Mouse (Mus musculus): ENCODE measurements around the gene Cdk2ap1. TPM values are rescaled to one million over a fixed set of nuclear protein-coding genes. Genes with fewer than 3 reads are reported as not detected.
"Not testable (repeated sequence)": the region's sequence is repeated elsewhere in the genome, so short reads cannot be mapped to it uniquely, and the experiment has no call there.

Cdk2ap1 gene
- total RNA-seq (2021), result 100 to 1,000 TPM; 191 to 204 TPM
- long read RNA-seq, experiment 1, transcript Cdk2ap1-204 (4 exons, 1,286 nt), result minor isoform, 5 of 164 reads
- long read RNA-seq, experiment 1, transcript Cdk2ap1-201 (4 exons, 1,315 nt), result major isoform, 135 of 164 reads
- long read RNA-seq, experiment 1, partial matches to known transcripts, result 4 of 164 reads
- long read RNA-seq, experiment 1, other reads (novel, unspliced or antisense), result 12 of 164 reads
- long read RNA-seq, experiment 2, transcript Cdk2ap1-203 (3 exons, 715 nt), result minor isoform, 16 of 195 reads
- long read RNA-seq, experiment 2, transcript Cdk2ap1-204 (4 exons, 1,286 nt), result minor isoform, 9 of 195 reads
- long read RNA-seq, experiment 2, transcript Cdk2ap1-201 (4 exons, 1,315 nt), result major isoform, 152 of 195 reads
- long read RNA-seq, experiment 2, partial matches to known transcripts, result 0 of 195 reads
- long read RNA-seq, experiment 2, other reads (novel, unspliced or antisense), result 16 of 195 reads

DNA sequence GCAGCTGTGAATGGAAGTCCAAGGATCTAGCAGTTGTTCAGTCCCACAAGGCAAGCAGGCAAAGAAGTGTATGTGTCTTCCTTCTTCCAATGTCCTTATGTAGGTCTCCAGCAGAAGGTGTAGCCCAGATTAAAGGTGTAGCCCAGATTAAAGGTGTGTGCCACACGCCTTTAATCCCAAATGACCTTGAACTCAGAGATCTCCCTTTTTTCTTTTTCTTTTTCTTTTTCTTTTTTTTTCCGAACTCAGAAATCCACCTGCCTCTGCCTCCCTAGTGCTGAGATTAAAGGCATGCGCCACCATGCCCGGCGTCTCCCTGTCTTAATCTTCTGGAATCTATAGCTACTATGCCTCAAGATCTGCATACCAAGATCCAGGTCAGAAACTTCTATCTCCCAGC is at the start of gene Cdk2ap1:
TSS of gene Cdk2ap1 (minus strand) at position 101 of the 400 bp plus-strand sequence.
- DNase-seq (ENCODE audit: low spot score in 2 of 2), result not testable (repeated sequence)

- no peak for DNase-seq (ENCODE audit: low spot score in 2 of 2)
Observed at GRCm38 (mm10) chr5:124412163-124412562, 49.3 kb upstream of the Cdk2ap1 start.

- DNase-seq (ENCODE audit: low spot score in 2 of 2), result no peak
Observed at GRCm38 (mm10) chr5:124410808-124411207, 47.9 kb upstream of the Cdk2ap1 start.

DNA sequence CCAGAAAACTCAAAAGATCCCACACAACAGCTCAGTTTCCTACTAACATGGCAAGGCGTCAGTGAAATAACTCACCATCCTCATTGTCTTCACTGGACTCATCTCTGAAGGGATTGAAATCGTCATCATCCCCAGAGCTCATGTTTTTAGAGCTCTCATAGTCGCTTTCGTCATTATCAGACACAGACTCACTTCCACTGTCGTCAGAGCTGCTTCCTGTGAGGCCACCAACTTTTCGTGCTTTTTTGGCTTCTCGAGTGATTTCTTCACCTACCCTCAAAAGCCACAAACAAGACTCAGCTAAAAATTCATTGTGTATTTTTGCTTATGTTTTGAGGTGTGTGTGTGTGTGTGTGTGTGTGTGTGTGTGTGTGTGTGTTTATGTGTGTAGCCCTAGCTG is 30.8 kb upstream of the Cdk2ap1 start:
- DNase-seq (ENCODE audit: low spot score in 2 of 2), result no peak

GRCm38 (mm10) chr5:124392412-124392811 is 29.5 kb upstream of the Cdk2ap1 start:
- no peak for DNase-seq (ENCODE audit: low spot score in 2 of 2)

- no peak for DNase-seq (ENCODE audit: low spot score in 2 of 2)
Observed at GRCm38 (mm10) chr5:124387932-124388331, 25.1 kb upstream of the Cdk2ap1 start.

- DNase-seq (ENCODE audit: low spot score in 2 of 2), result no peak
Observed at GRCm38 (mm10) chr5:124380121-124380520, 17.2 kb upstream of the Cdk2ap1 start.

DNA sequence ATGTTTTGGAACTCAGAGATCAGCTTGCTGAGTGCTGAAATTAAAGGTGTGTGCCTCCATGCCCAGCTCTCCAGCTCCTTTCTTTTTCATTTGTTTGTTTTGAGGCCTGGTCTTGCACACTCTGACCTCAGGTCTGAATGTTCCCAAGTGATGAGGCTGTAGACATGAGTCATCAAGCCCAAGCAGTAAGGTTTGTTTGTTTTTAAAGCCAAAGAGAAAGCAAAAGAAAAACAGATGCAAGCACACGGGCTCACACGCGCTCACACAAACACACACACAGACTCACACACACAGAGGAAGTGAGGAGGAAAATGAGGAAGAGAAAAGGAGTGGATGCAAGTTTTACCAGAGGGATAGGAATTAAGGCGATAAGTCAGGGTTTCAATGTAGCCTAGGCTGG is 14.3 kb upstream of the Cdk2ap1 start:
- DNase-seq (ENCODE audit: low spot score in 2 of 2), result no peak

DNA sequence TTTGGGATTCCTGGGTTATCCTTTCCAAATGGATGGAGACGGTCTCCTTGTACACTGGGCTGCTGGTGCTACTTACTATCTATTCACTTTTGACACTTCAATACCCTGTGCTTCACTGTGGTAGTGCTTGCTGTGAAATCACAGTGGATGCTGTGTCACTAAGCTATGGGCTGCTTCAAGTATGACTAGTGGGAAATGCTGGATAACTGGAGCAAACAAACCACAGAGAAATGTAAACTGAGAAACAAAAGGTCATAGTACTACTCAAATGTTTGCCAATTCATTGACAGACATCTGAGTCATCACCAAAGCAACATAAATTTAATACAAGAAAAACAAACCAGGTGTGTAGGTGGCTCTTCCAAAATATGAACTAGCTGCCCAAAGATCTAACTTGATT is 13.5 kb upstream of the Cdk2ap1 start:
- no peak for DNase-seq (ENCODE audit: low spot score in 2 of 2)

GRCm38 (mm10) chr5:124374298-124374697 is 11.4 kb upstream of the Cdk2ap1 start:
- no peak for DNase-seq (ENCODE audit: low spot score in 2 of 2)

GRCm38 (mm10) chr5:124366721-124367120 is 3.8 kb upstream of the Cdk2ap1 start:
- no peak for DNase-seq (ENCODE audit: low spot score in 2 of 2)

DNA sequence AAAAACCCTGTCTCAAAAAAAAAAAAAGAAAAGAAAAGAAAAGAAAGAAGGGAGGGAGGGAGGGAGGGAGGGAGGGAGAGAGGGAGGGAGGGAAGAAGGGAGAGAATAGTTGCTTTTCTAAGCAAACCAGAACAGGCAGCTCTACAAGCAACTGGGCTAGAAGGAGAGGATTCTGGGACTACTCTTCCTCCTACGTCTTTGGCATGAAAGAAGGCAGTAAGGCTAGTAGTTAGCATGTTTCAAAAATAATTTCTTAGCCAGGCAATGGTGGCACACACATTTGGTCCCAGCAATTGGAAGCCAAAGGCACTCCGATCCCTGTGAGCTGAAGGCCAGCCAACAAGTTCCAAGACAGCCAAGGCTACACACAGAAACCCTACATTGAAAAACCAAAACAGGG is 2.9 kb upstream of the Cdk2ap1 start:
- no peak for DNase-seq (ENCODE audit: low spot score in 2 of 2)

- DNase-seq (ENCODE audit: low spot score in 2 of 2), result no peak
Observed at GRCm38 (mm10) chr5:124364173-124364918, 1.5 kb upstream of the Cdk2ap1 start.

GRCm38 (mm10) chr5:124359641-124360040 is 3.2 kb downstream of the Cdk2ap1 start:
- no peak for DNase-seq (ENCODE audit: low spot score in 2 of 2)

- no peak for DNase-seq (ENCODE audit: low spot score in 2 of 2)
Observed at GRCm38 (mm10) chr5:124356695-124357094, 6.2 kb downstream of the Cdk2ap1 start.

- no peak for DNase-seq (ENCODE audit: low spot score in 2 of 2)
Observed at GRCm38 (mm10) chr5:124355425-124355959, 7.4 kb downstream of the Cdk2ap1 start.

GRCm38 (mm10) chr5:124354574-124355424 is 8.1 kb downstream of the Cdk2ap1 start:
- no peak for DNase-seq (ENCODE audit: low spot score in 2 of 2)

- peak in 1 of 2 experiments; percentile 40 for DNase-seq (ENCODE audit: low spot score in 2 of 2)
Observed at GRCm38 (mm10) chr5:124353726-124354547, 8.9 kb downstream of the Cdk2ap1 start.

DNA sequence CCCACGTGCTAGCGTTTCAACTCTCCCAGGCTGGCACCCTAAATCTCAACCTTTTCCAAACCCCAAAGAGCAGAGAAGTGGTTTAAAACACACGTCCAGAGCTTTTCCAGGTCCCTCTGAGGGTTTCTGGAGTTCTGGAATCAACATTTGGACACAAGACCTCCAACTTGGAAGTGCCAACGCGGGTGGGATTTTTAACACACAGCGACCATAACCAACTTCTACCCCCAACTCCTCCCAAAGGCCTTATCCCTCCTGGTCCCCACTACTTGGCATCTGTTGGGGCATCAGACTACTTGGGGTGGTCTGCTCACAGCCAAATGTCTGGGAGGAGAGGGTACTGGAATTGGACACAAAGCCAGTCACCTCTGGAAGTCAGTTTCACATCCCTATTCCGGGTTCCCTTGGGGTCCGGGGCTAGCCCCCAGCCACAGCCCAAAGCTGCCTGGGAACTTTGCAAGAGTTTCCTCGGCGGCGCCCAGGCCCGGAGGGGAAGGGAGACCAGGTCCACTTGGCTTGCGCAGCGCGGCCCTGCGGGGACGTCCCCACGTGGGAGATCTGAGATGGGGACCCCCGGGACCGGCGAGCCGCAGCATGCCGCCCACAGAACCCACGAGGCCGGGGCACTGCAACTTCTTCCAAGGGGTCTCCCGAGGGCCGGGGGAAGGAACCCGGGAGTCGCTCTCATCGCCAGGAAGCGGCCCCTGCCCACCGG is 9.7 kb downstream of the Cdk2ap1 start:
- peak; percentile 24 to 27 for DNase-seq (ENCODE audit: low spot score in 2 of 2)
